Mouse (Mus musculus) embryonic fibroblast, embryonic 13.5 days (primary cell): ENCODE measurements around the gene Gm20708.

Source experiments
- CTCF ChIP-seq: IDR thresholded peaks from 2 replicates; pipeline ENCODE4 v1.5.1; 2011; ENCODE audit warnings: mild to moderate bottlenecking, control low read depth, low read length, moderate library complexity, borderline replicate concordance; ENCODE audit not compliant: insufficient read depth
- POLR2A ChIP-seq: IDR thresholded peaks from 2 replicates; pipeline ENCODE4 v1.6.1; 2011; ENCODE audit warnings: low read depth, mild to moderate bottlenecking, control low read depth, low read length, moderate library complexity

- no peak for TF ChIP-seq POLR2A
- peak; percentile 73; the same call in 1 of the 2 replicates for TF ChIP-seq CTCF
Observed at GRCm38 (mm10) chr11:117786294-117786693, 23.2 kb upstream of the Gm20708 start.
